Mouse (Mus musculus) heart, postnatal 0 days (tissue): ENCODE data around the gene Drg1.

Experiments
- CTCF ChIP-seq: IDR thresholded peaks from 2 replicates; pipeline ENCODE4 v1.5.1; 2016; ENCODE audit warnings: antibody characterized with exemption, control low read depth, low read depth
- EP300 ChIP-seq: IDR thresholded peaks from 2 replicates; pipeline ENCODE4 v1.6.1; 2016; ENCODE audit warnings: antibody characterized with exemption, low read depth

DNA sequence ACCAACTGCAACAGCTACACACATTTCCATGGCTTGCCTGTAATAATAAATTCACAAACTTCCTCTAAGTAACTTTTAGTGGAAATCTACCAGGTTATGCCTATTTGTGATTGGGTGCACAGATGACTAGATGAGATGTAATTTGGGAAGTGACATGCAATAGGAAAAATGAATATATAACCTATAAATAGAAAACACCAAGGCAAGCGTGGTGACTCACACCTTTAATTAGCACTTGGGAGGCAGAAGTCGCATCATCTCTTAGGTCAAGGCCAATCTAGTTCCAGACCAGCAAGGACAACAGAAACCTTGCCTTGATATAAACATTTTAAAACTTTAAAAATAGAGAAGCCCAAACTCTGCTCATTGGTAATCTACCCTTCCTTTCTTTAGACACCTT lies 18.8 kb downstream of the Drg1 start:
- no peak for TF ChIP-seq CTCF
- no peak for TF ChIP-seq EP300
